Mouse (Mus musculus) liver, postnatal 0 days (tissue): Measurements from ENCODE around the gene Olfr512.

Experiments used
- CTCF ChIP-seq: sonication (generic); IDR thresholded peaks from 2 replicates; pipeline ENCODE4 v1.5.1; 2016; ENCODE audit warnings: antibody characterized with exemption, low read depth
- EP300 ChIP-seq: IDR thresholded peaks from 2 replicates; pipeline ENCODE4 v1.6.1; 2016; ENCODE audit warnings: antibody characterized with exemption, low read depth, mild to moderate bottlenecking

DNA sequence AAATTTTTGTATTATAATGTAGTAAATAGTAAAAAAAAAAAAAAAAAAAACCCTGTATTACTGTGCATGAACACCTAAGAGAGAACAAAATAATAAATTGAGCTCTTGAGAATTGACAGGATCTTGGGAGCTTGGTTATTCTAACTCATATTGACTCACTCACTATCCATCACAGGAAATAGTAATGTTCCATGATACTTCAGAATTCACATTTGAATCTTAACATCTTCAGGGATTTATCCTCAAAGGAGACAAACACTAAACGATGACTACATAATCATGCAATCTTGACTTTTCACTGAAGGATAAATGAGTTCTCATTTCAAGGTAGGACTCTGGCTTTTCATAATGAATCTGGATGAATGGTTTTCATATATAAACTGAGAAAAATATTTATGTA is 47.0 kb upstream of the Olfr512 start, which contains the start of gene Olfr510:
- TF ChIP-seq CTCF (no peak), EP300 (no peak)
